Mouse (Mus musculus) forebrain, embryonic 16.5 days (tissue): ENCODE measurements around the gene Syne1. TPM values are rescaled to one million over a fixed set of nuclear protein-coding genes. Genes with fewer than 3 reads are reported as not detected.

Experiments
- ATAC-seq: fragments of 200-750 bp; cut with Nextera tagmentation; 2 replicates; pipeline ENCODE4 v1.8.0; 2017; ENCODE audit warnings: mild to moderate bottlenecking, moderate library complexity
- H3K27ac ChIP-seq: fragments of 300-500 bp; sonication (generic); 2 replicates; pipeline ENCODE4 v1.5.1; 2014; ENCODE audit warnings: low read length, control low read depth
- H3K27me3 ChIP-seq: fragments of 300-500 bp; sonication (generic); replicated peaks from 2 replicates; pipeline ENCODE4 v1.6.1; 2014; ENCODE audit warnings: low read length; ENCODE audit not compliant: control insufficient read depth, insufficient read depth
- H3K36me3 ChIP-seq: fragments of 300-500 bp; sonication (generic); 2 replicates; pipeline ENCODE4 v1.6.1; 2014; ENCODE audit not compliant: control insufficient read depth, insufficient read depth
- H3K4me1 ChIP-seq: fragments of 300-500 bp; sonication (generic); replicated peaks from 2 replicates; pipeline ENCODE4 v1.6.1; 2014; ENCODE audit warnings: low read length; ENCODE audit not compliant: control insufficient read depth, insufficient read depth
- H3K4me2 ChIP-seq: fragments of 300-500 bp; sonication (generic); 2 replicates; pipeline ENCODE4 v1.6.1; 2014; ENCODE audit warnings: mild to moderate bottlenecking, low read length, control low read depth
- H3K4me3 ChIP-seq: fragments of 300-500 bp; sonication (generic); replicated peaks from 2 replicates; pipeline ENCODE4 v1.5.1; 2014; ENCODE audit warnings: mild to moderate bottlenecking, low read length, control low read depth
- H3K9ac ChIP-seq: fragments of 300-500 bp; sonication (generic); replicated peaks from 2 replicates; pipeline ENCODE4 v1.6.1; 2014; ENCODE audit warnings: low read depth, low read length, control low read depth
- H3K9me3 ChIP-seq: fragments of 300-500 bp; sonication (generic); 2 replicates; pipeline ENCODE4 v1.6.1; 2016; ENCODE audit warnings: low read length; ENCODE audit not compliant: control insufficient read depth
- WGBS: fragments of 180-500 bp; shearing (Covaris S2); extraction: QIAGEN DNeasy Blood & Tissue Kit; methylation state at CpG from one replicate; pipeline ENCODE4 v1.1.7; 2014; 5-methylcytosine and 5-hydroxymethylcytosine counted together
- polyA plus RNA-seq: library from polyadenylated mRNA; unstranded; fragments of >200 nt; fragmentation: Nextera tagmentation; extraction: Ambion mirVana; gene quantifications from 2 replicates; pipeline ENCODE4 v1.2.1, GENCODE M21; 2015

The Syne1 gene
- polyA plus RNA-seq, 1 experiment from 2014 or later: 7.5 TPM

DNA sequence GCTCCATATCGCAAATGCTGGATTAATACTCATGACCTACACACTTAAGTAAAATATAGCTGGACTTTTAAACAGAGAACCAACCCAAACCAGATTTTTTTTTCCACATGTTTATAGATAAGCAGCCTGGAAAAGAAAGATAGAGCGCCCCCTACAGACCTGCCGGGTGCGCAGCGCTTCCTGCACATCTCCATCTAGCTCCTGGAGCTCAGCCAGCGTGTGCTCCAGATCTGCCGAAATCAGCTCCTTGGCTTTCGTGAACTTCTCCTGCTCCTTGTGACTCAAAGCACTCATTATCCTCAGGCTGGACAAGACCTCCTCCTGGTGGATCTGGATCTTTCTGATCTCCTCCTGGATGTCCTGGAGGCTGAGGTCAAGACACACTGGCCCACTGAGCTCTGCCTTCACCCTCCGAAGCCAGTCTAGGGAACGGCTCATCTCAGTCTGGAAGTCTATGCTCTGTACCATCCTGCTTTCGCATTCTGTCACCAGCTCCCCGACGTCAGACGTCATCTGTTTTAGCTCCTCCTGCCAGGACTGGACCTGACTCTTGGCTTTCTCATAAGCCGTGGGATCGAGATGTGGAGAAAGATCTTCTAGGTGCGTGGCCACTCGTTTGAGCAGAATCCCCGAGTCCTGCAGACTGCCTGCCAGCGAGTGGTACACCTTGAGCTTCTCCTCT is 323.7 kb downstream of the Syne1 start:
- H3K4me3 ChIP-seq: no peak overlapping the region

DNA sequence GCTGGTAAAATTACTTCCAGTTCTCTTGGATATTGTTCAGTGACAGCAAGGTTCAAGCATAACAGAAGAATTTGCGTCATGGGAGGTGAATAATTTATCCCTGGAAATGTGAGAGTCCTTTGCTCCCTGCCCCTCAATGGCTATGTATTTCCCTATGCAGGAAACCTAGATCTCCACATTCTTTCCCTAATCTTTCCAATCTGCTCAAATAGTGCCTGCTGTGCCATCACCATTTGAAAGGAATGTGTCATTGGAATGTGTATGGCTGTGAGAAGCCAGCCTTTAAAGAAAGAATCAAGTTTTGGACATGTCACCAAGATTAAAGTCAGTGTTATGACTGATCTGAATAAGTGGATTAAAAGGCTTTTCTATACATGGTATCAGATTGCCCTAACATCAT is 335.3 kb downstream of the Syne1 start:
- Histone ChIP-seq H3K27ac (no peak overlapping the region), H3K27me3 (no peaks in the 10 kb centered on the region), H3K4me1 (no peaks in the 10 kb centered on the region), H3K9me3 (no peaks in the 10 kb centered on the region), H3K9ac (no peak overlapping the region), H3K36me3 (no peaks in the 10 kb centered on the region), H3K4me3 (no peak overlapping the region), H3K4me2 (no peak overlapping the region)
- no peak for ATAC-seq
- WGBS: 58% methylated on average over 1 of the region's 1 CpGs

More for the DNA sequence above, 323.7 kb downstream of the Syne1 start:
- Histone ChIP-seq H3K9me3 (no peaks in the 10 kb centered on the region), H3K4me1 (no peaks in the 10 kb centered on the region), H3K4me2 (no peak overlapping the region), H3K9ac (no peak overlapping the region), H3K27ac (no peak overlapping the region), H3K27me3 (no peaks in the 10 kb centered on the region), H3K36me3 (no peaks in the 10 kb centered on the region)
- ATAC-seq: no peak
- 81% methylated on average over 20 of the region's 20 CpGs for WGBS

DNA sequence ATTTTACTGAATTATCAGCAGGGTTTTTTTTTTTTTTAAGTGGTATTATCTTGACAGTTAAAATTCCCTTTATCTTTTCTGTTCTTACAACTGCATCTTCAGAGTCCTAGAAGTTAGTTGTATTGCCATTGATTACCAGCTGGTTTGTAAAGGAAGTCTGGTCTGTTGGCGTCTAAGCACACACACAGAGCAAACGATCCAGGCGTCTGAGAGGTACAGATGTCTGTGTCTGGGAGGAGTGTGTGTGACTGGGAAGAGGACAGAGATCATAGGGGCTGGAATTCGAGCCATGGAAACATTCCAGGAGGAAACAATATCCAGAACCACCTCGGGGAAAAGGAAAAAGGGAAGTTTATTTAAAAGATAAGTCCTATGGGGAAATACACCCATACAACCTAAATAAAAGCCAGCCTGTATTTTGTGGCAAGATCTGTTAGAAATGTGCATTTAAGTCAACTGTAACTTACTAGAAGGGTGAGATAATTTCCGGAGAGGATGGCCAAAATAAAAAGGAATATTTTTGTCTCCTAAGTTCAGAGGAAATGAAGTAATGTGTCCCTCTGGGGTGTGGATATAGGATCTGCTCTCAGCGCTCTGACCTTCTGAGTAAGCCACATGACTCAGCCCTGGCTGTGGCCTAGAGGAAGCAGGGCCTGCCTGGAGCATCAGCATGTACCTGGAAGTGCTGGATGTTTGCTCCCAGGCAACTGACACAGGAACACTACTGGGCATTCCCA is 343.2 kb downstream of the Syne1 start:
- Histone ChIP-seq H3K4me1 (no peaks in the 10 kb centered on the region), H3K4me2 (no peak overlapping the region), H3K9ac (no peak overlapping the region), H3K4me3 (no peak overlapping the region), H3K27me3 (no peaks in the 10 kb centered on the region), H3K9me3 (no peaks in the 10 kb centered on the region), H3K36me3 (no peaks in the 10 kb centered on the region), H3K27ac (no peak overlapping the region)
- WGBS: 47% methylated on average over 7 of the region's 7 CpGs
- ATAC-seq: no peak

DNA sequence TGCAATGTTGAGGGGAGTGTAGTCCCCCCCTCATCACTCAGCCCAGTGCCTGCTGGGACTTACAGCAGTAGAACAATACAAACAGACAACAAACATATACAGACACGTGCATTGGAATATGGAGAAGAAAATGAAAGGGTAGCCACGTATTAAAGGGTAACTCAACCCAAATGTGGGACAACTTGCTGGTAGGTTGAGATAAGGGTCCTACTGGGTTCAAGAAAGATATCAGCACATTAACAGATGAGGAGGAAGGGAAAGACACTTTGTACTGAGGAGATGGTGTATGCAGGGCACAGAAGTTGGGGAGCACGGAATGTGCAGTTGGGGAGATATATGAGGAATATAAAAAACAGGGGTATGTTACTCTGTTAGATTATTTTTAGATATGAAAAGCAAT is 345.3 kb downstream of the Syne1 start:
- no peaks in the 10 kb centered on the region for H3K27me3 ChIP-seq
- H3K4me2 ChIP-seq: no peak overlapping the region
- no peaks in the 10 kb centered on the region for H3K36me3 ChIP-seq
- H3K27ac ChIP-seq: no peak overlapping the region
- H3K4me3 ChIP-seq: no peak overlapping the region
- 89% methylated on average over 3 of the region's 3 CpGs for WGBS
- H3K4me1 ChIP-seq: no peaks in the 10 kb centered on the region
- ATAC-seq: no peak
- no peaks in the 10 kb centered on the region for H3K9me3 ChIP-seq
- no peak overlapping the region for H3K9ac ChIP-seq

DNA sequence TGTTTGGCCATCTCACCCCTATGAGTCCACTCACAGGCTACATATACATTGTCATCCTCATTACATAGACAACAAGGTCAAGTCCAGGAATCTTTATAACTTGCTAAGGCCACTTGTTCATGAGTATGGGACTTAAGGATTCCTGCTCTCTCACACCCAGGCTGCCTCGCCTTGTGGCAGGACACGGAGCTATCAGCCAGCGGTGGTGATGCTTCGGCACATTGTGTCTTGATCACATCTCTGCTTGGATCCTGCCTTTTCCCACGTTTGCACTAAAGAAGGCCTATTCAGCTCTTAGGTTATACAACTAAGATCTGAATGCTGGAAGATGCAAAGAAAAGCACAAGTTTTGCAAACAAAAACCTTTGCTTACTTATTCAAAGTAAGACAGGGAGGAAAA is 345.7 kb downstream of the Syne1 start:
- Histone ChIP-seq H3K27me3 (no peaks in the 10 kb centered on the region), H3K4me3 (no peak overlapping the region), H3K27ac (no peak overlapping the region), H3K4me1 (no peaks in the 10 kb centered on the region), H3K4me2 (no peak overlapping the region), H3K9ac (no peak overlapping the region), H3K9me3 (no peaks in the 10 kb centered on the region), H3K36me3 (no peaks in the 10 kb centered on the region)
- WGBS: 74% methylated on average over 5 of the region's 5 CpGs
- no peak for ATAC-seq

DNA sequence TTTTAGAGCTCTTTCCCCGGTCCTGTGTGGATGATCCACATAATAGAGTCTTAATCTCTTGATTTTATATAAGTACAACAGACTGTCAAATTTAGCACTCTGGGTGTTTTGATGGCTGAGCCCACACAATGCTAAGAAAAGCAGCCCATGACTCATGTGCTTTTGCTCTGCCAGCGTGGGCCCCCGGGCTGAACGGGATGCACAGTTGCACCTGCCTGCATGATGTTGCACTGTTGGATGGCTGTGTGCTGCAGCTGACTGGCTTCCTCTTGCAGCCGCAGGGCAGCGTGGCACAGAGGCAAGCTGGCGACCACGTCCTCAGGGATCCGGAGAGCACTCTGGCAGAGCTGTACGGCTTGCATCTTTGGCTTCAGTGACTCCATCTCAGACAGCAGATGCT is 347.4 kb downstream of the Syne1 start:
- no peak overlapping the region for H3K4me2 ChIP-seq
- H3K27me3 ChIP-seq: no peaks in the 10 kb centered on the region
- no peaks in the 10 kb centered on the region for H3K4me1 ChIP-seq
- no peaks in the 10 kb centered on the region for H3K36me3 ChIP-seq
- 0 out of 2 replicates have a peak overlapping the region, but pooled peaks have one; percentile 2 for H3K9ac ChIP-seq
- no peaks in the 10 kb centered on the region for H3K9me3 ChIP-seq
- no peak overlapping the region for H3K4me3 ChIP-seq
- peak; percentile 45; the same call in 1 of the 2 replicates for ATAC-seq
- no peak overlapping the region for H3K27ac ChIP-seq
- 69% methylated on average over 10 of the region's 10 CpGs for WGBS

DNA sequence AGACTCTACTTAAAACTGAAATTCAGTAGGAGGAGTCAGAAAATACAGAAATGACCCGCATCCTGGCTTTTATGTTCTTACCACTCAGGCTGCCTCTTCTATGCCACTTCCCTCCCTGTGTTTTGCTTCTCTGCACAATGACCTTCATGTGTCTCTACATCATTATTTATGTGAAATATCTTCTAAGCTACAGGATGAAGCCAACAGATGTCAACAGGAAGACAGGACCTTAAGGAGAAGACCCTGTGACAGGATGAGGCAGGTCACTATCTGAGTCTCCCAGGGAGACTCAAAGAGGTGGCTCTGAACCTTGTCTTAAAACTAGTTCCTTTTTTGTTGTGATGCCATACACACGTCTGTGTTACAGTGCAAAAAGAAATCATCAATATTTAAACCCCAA is 353.9 kb downstream of the Syne1 start:
- WGBS: 77% methylated on average over 2 of the region's 2 CpGs
- H3K36me3 ChIP-seq: no peaks in the 10 kb centered on the region
- H3K9ac ChIP-seq: no peak overlapping the region
- no peaks in the 10 kb centered on the region for H3K9me3 ChIP-seq
- no peak for ATAC-seq
- no peak overlapping the region for H3K27ac ChIP-seq
- no peaks in the 10 kb centered on the region for H3K27me3 ChIP-seq
- no peak overlapping the region for H3K4me2 ChIP-seq
- 0 out of 2 replicates have a peak, but pooled peaks cover 2% of the 10 kb centered on the region for H3K4me1 ChIP-seq
- no peak overlapping the region for H3K4me3 ChIP-seq

DNA sequence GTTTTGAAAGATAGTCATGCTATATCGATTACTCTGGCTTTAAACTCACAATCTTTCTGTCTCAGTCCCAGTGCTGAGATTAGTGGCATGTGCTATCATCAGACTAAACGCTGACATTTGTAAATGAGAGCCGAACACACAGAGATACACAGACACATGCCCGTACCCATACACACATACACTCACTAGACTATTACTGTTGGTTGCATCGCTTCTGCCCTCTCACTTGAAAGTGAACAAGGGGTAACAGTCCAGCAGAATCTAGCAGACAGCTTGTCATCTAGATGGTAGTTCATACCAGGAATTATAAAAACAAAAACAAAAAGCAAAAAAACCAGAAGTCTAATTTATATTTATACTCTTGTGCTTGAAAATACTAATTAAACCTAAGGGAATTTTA is 355.0 kb downstream of the Syne1 start:
- H3K4me2 ChIP-seq: no peak overlapping the region
- no peak overlapping the region for H3K9ac ChIP-seq
- H3K4me1 ChIP-seq: 0 out of 2 replicates have a peak, but pooled peaks cover 2% of the 10 kb centered on the region
- H3K27me3 ChIP-seq: no peaks in the 10 kb centered on the region
- ATAC-seq: no peak
- no peaks in the 10 kb centered on the region for H3K36me3 ChIP-seq
- no peaks in the 10 kb centered on the region for H3K9me3 ChIP-seq
- H3K27ac ChIP-seq: no peak overlapping the region
- WGBS: 95% methylated on average over 5 of the region's 5 CpGs
- H3K4me3 ChIP-seq: no peak overlapping the region

DNA sequence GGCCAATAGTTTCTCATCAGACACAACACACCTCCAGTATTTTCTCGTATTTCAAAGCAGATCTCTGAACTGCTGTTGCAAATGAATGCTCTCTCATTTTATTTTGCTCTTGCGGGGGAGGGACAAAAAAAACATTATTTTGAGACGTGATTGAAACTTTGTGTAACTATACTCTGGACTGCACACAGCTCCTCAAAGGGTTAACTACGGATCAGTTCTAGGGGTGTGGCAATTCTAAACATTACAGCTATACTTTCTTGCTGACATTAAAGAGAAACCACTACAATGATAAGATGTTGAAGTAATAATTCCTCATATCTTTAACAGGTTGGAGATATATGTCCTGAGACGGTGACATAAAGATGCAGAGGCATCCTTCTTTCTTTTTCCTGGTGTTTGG is 356.0 kb downstream of the Syne1 start:
- WGBS: 69% methylated on average over 5 of the region's 5 CpGs
- H3K4me2 ChIP-seq: peak overlapping the region; percentile 79
- 0 out of 2 replicates have a peak, but pooled peaks cover 2% of the 10 kb centered on the region for H3K4me1 ChIP-seq
- no peak overlapping the region for H3K4me3 ChIP-seq
- no peak overlapping the region for H3K9ac ChIP-seq
- no peak for ATAC-seq
- no peaks in the 10 kb centered on the region for H3K27me3 ChIP-seq
- H3K36me3 ChIP-seq: no peaks in the 10 kb centered on the region
- no peak overlapping the region for H3K27ac ChIP-seq
- H3K9me3 ChIP-seq: no peaks in the 10 kb centered on the region
